Mouse (Mus musculus): ENCODE results near the gene Duox1. TPM values are rescaled to one million over a fixed set of nuclear protein-coding genes. Genes with fewer than 3 reads are reported as not detected.

Duox1 gene
- polyA plus RNA-seq, 1 experiment = not detected

DNA sequence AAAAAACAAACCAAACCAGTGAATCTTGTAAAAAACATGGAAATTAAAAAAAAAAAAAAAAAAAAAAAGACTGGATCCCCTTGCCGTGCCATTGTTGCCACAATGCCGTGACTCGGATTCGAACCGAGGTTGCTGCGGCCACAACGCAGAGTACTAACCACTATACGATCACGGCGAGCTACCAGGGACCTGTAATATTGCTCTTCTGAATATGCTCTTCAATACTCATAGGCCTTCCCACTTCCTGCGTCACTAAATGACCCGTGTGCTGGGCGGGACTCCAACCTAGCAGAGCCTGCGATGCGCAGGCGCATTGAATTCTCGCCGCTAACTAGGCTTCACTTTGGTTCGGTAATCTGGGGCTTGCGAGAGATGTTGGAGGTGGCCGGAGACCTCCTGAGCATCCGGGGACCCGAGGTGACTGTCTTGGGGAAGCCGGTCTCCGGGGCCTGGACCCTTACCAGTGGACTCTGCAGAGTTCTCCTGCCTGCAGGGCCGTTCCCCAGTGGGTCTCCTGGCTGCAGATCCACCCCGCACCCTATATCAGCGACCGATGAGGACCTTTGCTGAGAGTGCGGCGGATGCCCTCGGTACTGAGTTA is 60.0 kb downstream of the Duox1 start:
- TF ChIP-seq GATA1 (IDR thresholded peaks at IDR 0.05; ENCODE audit: low read length) = no peak

DNA sequence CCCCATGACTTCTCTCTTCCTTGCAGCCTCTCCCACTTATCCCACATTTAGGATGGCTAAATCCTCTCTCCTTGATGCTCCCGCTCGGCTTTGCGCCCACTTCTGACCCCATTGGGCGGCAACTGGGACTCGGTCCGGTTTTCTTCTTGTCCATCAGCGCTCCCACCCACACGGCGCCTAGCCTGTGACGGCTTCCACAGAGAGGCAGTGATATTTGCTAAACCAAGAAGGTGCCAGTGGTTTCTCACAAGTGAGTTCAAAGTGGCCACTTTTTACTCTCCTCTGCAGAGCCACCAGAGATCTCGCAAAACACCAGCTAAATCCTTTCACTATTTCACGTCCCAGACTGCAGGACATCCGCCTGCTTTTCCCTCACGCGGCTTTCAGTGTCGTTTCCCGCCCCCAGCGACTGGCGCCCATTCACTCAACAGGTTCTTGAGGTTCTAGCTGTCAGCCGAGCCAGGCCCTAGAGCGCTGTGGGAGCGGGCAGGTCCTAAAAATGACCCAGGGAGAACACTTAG is 60.6 kb downstream of the Duox1 start:
- no peak for TF ChIP-seq GATA1 (IDR thresholded peaks at IDR 0.05; ENCODE audit: low read length)

- no peak for TF ChIP-seq GATA1 (IDR thresholded peaks at IDR 0.05; ENCODE audit: low read length)
Observed at GRCm38 (mm10) chr2:122377215-122377674, 61.8 kb downstream of the Duox1 start.

DNA sequence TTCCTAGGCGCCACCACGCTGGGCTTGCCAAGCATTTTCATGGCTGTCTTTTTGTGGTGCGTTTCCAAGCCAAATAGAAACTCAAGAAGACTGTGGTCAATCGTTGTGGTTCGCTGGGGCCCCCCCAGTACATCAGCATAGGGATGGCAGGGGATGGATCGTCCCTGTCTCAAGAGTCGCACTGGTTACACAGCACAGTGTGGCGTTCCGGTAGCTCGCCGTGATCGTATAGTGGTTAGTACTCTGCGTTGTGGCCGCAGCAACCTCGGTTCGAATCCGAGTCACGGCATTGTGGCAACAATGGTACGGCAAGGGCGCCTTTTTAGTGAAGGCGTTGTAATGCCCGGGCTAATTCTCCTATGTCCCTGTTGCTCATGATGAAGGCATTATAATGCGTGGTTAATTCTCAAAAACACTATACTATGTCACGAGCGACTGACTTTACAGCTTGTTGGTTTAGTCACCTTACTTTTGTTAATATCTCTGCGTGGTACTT is 62.3 kb downstream of the Duox1 start:
- TF ChIP-seq GATA1 (IDR thresholded peaks at IDR 0.05; ENCODE audit: low read length) = no peak

GRCm38 (mm10) chr2:122378421-122379291 is 63.2 kb downstream of the Duox1 start:
- no peak for TF ChIP-seq GATA1 (IDR thresholded peaks at IDR 0.05; ENCODE audit: low read length)

DNA sequence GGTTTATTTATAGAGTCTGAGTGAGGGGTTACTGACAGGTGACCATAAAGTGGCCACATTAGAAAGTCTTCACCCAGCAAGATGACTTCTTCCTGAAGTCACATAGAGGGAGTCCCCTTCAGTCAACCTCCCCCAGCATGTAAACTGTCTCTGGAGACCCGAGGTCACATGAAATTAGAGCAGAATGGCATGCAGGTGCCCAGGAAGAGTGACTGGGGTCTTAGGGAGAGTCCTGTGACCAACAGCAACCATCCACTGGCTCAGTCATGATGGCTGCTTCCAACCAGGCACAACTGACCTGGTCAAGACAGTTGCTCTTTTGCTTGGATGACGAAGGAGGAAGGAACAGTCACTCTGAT is 63.8 kb downstream of the Duox1 start:
- no peak for TF ChIP-seq GATA1 (IDR thresholded peaks at IDR 0.05; ENCODE audit: low read length)

DNA sequence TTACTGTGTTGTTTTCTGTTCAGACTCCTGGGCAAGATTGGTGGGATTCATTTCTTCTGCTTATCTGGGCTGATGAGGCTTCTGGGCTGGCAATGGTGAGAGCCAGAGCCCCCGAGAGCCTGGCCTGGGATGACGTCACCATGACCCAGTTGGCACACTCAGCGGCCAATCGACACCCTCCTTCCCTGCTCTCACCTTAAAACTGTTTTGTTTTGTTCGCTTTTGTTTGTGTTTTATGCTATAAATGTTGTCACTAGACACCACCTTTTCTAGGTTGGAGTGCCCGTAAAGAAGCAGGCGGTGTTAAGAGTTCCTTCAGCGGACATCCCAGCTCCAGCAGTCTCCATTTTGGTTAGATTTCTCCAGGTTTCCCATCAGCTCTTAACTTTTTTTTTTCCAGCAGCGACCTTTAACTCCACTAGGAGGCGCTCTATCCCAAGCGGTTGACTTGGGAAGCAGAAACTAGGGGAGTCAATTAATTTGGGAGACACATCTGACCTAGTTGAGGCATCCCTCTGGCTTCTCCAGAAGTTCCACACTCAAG is 65.4 kb downstream of the Duox1 start:
- no peak for TF ChIP-seq GATA1 (IDR thresholded peaks at IDR 0.05; ENCODE audit: low read length)

GRCm38 (mm10) chr2:122381329-122382103 is 66.0 kb downstream of the Duox1 start:
- TF ChIP-seq GATA1 (IDR thresholded peaks at IDR 0.05; ENCODE audit: low read length) = no peak

- TF ChIP-seq GATA1 (IDR thresholded peaks at IDR 0.05; ENCODE audit: low read length) = no peak
Observed at GRCm38 (mm10) chr2:122382121-122382520, 66.6 kb downstream of the Duox1 start.

- TF ChIP-seq GATA1 (IDR thresholded peaks at IDR 0.05; ENCODE audit: low read length) = no peak
Observed at GRCm38 (mm10) chr2:122385095-122385494, 69.6 kb downstream of the Duox1 start.

DNA sequence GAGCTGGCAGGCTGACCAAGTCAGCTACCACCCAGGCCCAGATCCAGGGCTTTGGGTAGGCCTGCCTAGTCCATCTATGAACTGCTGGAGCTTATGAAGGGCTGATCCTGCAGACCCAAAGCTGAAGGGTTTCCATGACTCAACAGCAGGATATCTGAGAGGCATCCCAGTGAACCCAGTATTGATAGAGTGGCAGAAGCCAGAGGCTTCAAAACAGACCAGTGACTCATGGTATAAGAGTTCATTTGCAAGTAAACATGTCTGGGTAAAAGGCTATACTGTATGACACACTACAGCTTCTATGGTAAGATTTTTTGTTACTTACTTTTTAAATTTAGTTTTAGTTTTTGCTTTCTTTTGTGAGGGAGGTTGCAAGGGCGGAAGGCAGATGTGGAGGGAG is 80.7 kb downstream of the Duox1 start:
- no peak for TF ChIP-seq GATA1 (IDR thresholded peaks at IDR 0.05; ENCODE audit: low read length)

Other genes starting within 250 kb of the Duox1 start
- gene Spg11, start 197.3 kb upstream of the Duox1 start, polyA plus RNA-seq (2012) = 0.81 and 1.2 TPM in 2 replicates
- 10.8 and 19.6 TPM in 2 replicates for gene B2m, start 168.0 kb upstream of the Duox1 start, polyA plus RNA-seq (2012)
- not detected in 2 replicates for gene Trim69, start 155.0 kb upstream of the Duox1 start, polyA plus RNA-seq (2012)
- gene Patl2, start 129.5 kb upstream of the Duox1 start, polyA plus RNA-seq (2012) = 0.10 and 0.19 TPM in 2 replicates
- gene Terb2, start 129.4 kb upstream of the Duox1 start, polyA plus RNA-seq (2012) = not detected in 2 replicates
- gene Sord, start 80.9 kb upstream of the Duox1 start, polyA plus RNA-seq (2012) = 42.3 and 50.4 TPM in 2 replicates
- not detected in 2 replicates for gene Duox2, start 17.2 kb upstream of the Duox1 start, polyA plus RNA-seq (2012)
- gene Duoxa2, start 16.8 kb upstream of the Duox1 start, polyA plus RNA-seq (2012) = not detected in 2 replicates
- gene Duoxa1, start 1.9 kb upstream of the Duox1 start, polyA plus RNA-seq (2012) = not detected in 2 replicates
- gene Shf, start 53.5 kb downstream of the Duox1 start, polyA plus RNA-seq (2012) = 2.8 and 3.8 TPM in 2 replicates
- not detected in 2 replicates for gene Slc28a2, start 110.8 kb downstream of the Duox1 start, polyA plus RNA-seq (2012)
- gene Gm14085, start 169.3 kb downstream of the Duox1 start, polyA plus RNA-seq (2012) = not detected in 2 replicates

Measured in G1E-ER4 (cell line).